Mouse (Mus musculus) intestine, embryonic 16.5 days (tissue): ENCODE results near the gene Trim2. TPM values are rescaled to one million over a fixed set of nuclear protein-coding genes. Genes with fewer than 3 reads are reported as not detected.

ENCODE experiments used
- ATAC-seq: fragments of 200-750 bp; cut with Nextera tagmentation; 2 replicates; pipeline ENCODE4 v1.8.0; 2017; ENCODE audit warnings: moderate TSS enrichment, moderate library complexity
- H3K27ac ChIP-seq: fragments of 300-500 bp; sonication (generic); 2 replicates; pipeline ENCODE4 v1.5.1; 2014; ENCODE audit warnings: mild to moderate bottlenecking, low read length
- H3K27me3 ChIP-seq: fragments of 300-500 bp; sonication (generic); replicated peaks from 2 replicates; pipeline ENCODE4 v1.6.1; 2014; ENCODE audit warnings: low read length, control low read depth, mixed read lengths; ENCODE audit not compliant: control insufficient read depth, insufficient read depth
- H3K36me3 ChIP-seq: fragments of 300-500 bp; sonication (generic); 2 replicates; pipeline ENCODE4 v1.6.1; 2014; ENCODE audit warnings: low read length, control low read depth; ENCODE audit not compliant: control insufficient read depth, insufficient read depth
- H3K4me1 ChIP-seq: fragments of 300-500 bp; sonication (generic); 2 replicates; pipeline ENCODE4 v1.6.1; 2014; ENCODE audit warnings: low read length, control low read depth, mixed read lengths; ENCODE audit not compliant: control insufficient read depth, insufficient read depth
- H3K4me2 ChIP-seq: fragments of 300-500 bp; sonication (generic); 2 replicates; pipeline ENCODE4 v1.6.1; 2014; ENCODE audit warnings: low read depth, low read length, control low read depth
- H3K4me3 ChIP-seq: fragments of 300-500 bp; sonication (generic); 2 replicates; pipeline ENCODE4 v1.5.1; 2014; ENCODE audit warnings: mild to moderate bottlenecking, low read length
- H3K9ac ChIP-seq: fragments of 300-500 bp; sonication (generic); 2 replicates; pipeline ENCODE4 v1.6.1; 2014; ENCODE audit warnings: low read depth, low read length
- H3K9me3 ChIP-seq: fragments of 300-500 bp; sonication (generic); 2 replicates; pipeline ENCODE4 v1.6.1; 2016; ENCODE audit warnings: low read length, control low read depth; ENCODE audit not compliant: control insufficient read depth
- WGBS: fragments of 180-500 bp; shearing (Covaris S2); extraction: QIAGEN DNeasy Blood & Tissue Kit; methylation state at CpG from one replicate; pipeline ENCODE4 v1.1.7; 2014; 5-methylcytosine and 5-hydroxymethylcytosine counted together
- polyA plus RNA-seq: library from polyadenylated mRNA; unstranded; fragments of >200 nt; fragmentation: Nextera tagmentation; extraction: Ambion mirVana; gene quantifications from 2 replicates; pipeline ENCODE4 v1.2.1, GENCODE M21; 2015

Gene Trim2
- polyA plus RNA-seq, 1 experiment from 2014 or later: 57.0 TPM

DNA sequence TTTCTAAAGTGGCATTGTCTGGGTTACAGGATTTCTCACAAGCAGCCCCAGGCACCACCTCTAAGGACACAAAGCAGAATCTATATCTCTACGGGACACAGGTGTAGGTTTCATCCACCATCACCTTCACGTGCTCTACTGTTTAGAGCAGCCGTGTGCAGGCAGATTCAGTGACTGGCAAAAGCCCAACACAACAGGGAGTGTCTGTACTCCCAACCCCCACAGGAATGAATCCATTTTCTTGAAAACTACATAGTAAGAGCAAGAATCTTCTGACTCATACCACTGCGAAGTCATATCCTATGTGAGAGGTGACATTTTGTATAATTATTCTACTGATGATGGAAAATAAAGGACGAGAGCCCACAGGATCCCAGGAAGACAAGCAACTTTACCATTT, 5.6 kb upstream of the Trim2 start:
- 80% methylated on average over 5 of the region's 5 CpGs for WGBS
- Histone ChIP-seq H3K9me3 (no peaks in the 10 kb centered on the region), H3K9ac (no peak overlapping the region), H3K4me3 (no peak overlapping the region), H3K27me3 (no peaks in the 10 kb centered on the region), H3K4me1 (no peaks in the 10 kb centered on the region), H3K36me3 (no peaks in the 10 kb centered on the region), H3K27ac (no peak overlapping the region), H3K4me2 (no peak overlapping the region)
- no peak for ATAC-seq

DNA sequence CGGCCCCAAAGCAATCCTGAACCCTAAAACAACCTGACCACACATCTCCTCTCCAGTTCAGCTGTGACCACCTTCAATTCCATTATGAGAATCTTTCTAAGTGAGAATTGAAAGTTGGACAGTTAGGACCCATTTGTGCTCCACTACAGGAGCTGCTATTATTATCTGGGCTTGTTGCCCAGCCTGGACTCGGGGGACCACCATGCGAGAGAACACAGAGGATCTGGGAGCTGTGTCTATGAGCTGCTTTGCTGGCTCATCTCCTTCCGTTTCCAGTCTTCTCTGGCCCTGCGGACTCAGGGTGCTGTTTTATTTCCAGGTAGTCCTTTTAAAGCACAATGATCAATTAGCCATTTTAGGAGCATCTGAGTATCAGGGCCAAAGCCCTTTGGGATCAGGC, 839 bp upstream of the Trim2 start:
- Histone ChIP-seq H3K9me3 (no peaks in the 10 kb centered on the region), H3K4me1 (peaks cover 17% of the 10 kb centered on the region), H3K4me2 (no peak overlapping the region), H3K36me3 (no peaks in the 10 kb centered on the region), H3K27ac (no peak overlapping the region), H3K4me3 (no peak overlapping the region), H3K27me3 (peaks cover 14% of the 10 kb centered on the region; the same call in 1 of the 2 replicates), H3K9ac (no peak overlapping the region)
- WGBS: 81% methylated on average over 5 of the region's 5 CpGs
- ATAC-seq: no peak

- no peak overlapping the region for H3K27ac ChIP-seq
- H3K36me3 ChIP-seq: no peaks in the 10 kb centered on the region
- H3K4me3 ChIP-seq: peak overlapping the region; percentile 47; the same call in 1 of the 2 replicates
- WGBS: 48% methylated on average over 15 of the region's 15 CpGs
- H3K9me3 ChIP-seq: no peaks in the 10 kb centered on the region
- H3K4me1 ChIP-seq: peaks cover 17% of the 10 kb centered on the region
- H3K9ac ChIP-seq: no peak overlapping the region
- peak overlapping the region; percentile 92 for H3K4me2 ChIP-seq
- H3K27me3 ChIP-seq: peaks cover 14% of the 10 kb centered on the region; the same call in 1 of the 2 replicates
- no peak for ATAC-seq
Observed at GRCm38 (mm10) chr3:84305722-84306510, 761 bp downstream of the Trim2 start.

GRCm38 (mm10) chr3:84305010-84305692, 1.5 kb downstream of the Trim2 start:
- ATAC-seq: peak; percentile 88
- Histone ChIP-seq H3K4me3 (peak overlapping the region; percentile 47), H3K4me1 (peaks cover 17% of the 10 kb centered on the region), H3K9ac (peak overlapping the region; percentile 63; the same call in 1 of the 2 replicates), H3K36me3 (no peaks in the 10 kb centered on the region), H3K27ac (no peak overlapping the region), H3K9me3 (no peaks in the 10 kb centered on the region), H3K4me2 (peak overlapping the region; percentile 92), H3K27me3 (peaks cover 14% of the 10 kb centered on the region; the same call in 1 of the 2 replicates)
- under 1% methylated on average over 28 of the region's 28 CpGs for WGBS

GRCm38 (mm10) chr3:84304339-84305009, 2.2 kb downstream of the Trim2 start:
- H3K4me1 ChIP-seq: peaks cover 17% of the 10 kb centered on the region
- H3K9ac ChIP-seq: peak overlapping the region; percentile 63

GRCm38 (mm10) chr3:84303395-84303949, 3.2 kb downstream of the Trim2 start:
- no peak overlapping the region for H3K9ac ChIP-seq
- 79% methylated on average over 8 of the region's 8 CpGs for WGBS
- no peak overlapping the region for H3K27ac ChIP-seq
- ATAC-seq: no peak
- H3K9me3 ChIP-seq: peaks cover 3% of the 10 kb centered on the region; the same call in 1 of the 2 replicates
- peaks cover 14% of the 10 kb centered on the region; the same call in 1 of the 2 replicates for H3K27me3 ChIP-seq
- no peak overlapping the region for H3K4me2 ChIP-seq
- no peaks in the 10 kb centered on the region for H3K36me3 ChIP-seq
- H3K4me1 ChIP-seq: peaks cover 17% of the 10 kb centered on the region
- H3K4me3 ChIP-seq: no peak overlapping the region

More at GRCm38 (mm10) chr3:84304339-84305009, 2.2 kb downstream of the Trim2 start:
- peak overlapping the region; percentile 47 for H3K4me3 ChIP-seq
- WGBS: under 1% methylated on average over 32 of the region's 32 CpGs
- peak; percentile 64 for ATAC-seq
- no peaks in the 10 kb centered on the region for H3K9me3 ChIP-seq
- peak overlapping the region; percentile 92 for H3K4me2 ChIP-seq
- no peaks in the 10 kb centered on the region for H3K36me3 ChIP-seq
- H3K27ac ChIP-seq: no peak overlapping the region
- peaks cover 14% of the 10 kb centered on the region; the same call in 1 of the 2 replicates for H3K27me3 ChIP-seq

- no peak overlapping the region for H3K9ac ChIP-seq
- no peak overlapping the region for H3K4me3 ChIP-seq
- 12% methylated on average over 4 of the region's 4 CpGs for WGBS
- peaks cover 14% of the 10 kb centered on the region; the same call in 1 of the 2 replicates for H3K27me3 ChIP-seq
- no peak overlapping the region for H3K4me2 ChIP-seq
- no peaks in the 10 kb centered on the region for H3K36me3 ChIP-seq
- peak; percentile 64 for ATAC-seq
- no peak overlapping the region for H3K27ac ChIP-seq
- peaks cover 3% of the 10 kb centered on the region; the same call in 1 of the 2 replicates for H3K9me3 ChIP-seq
- peaks cover 17% of the 10 kb centered on the region for H3K4me1 ChIP-seq
Observed at GRCm38 (mm10) chr3:84302273-84302672, 4.4 kb downstream of the Trim2 start.

DNA sequence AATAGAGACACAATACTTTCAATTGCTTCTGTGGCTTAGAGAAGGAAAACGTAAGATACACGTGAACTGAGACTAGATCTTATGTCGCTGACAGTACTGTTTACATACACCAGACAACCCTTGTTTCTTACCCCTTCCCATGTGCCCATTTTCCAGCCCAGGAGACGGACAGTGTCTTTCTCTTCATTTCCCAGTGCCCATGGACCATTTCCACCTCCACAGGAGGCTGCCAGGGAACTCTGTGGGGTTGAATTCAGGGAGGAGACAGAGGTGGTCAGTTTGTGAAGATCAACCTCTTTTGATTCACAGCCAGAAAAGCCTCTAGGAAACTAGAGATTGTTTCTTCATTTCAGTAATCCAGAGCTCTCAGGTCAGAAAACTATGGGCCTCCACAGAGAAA, 5.0 kb downstream of the Trim2 start:
- WGBS: 80% methylated on average over 4 of the region's 4 CpGs
- no peak overlapping the region for H3K27ac ChIP-seq
- no peak overlapping the region for H3K9ac ChIP-seq
- H3K27me3 ChIP-seq: peaks cover 14% of the 10 kb centered on the region; the same call in 1 of the 2 replicates
- H3K9me3 ChIP-seq: peaks cover 3% of the 10 kb centered on the region; the same call in 1 of the 2 replicates
- no peaks in the 10 kb centered on the region for H3K36me3 ChIP-seq
- H3K4me2 ChIP-seq: no peak overlapping the region
- no peak for ATAC-seq
- H3K4me1 ChIP-seq: peaks cover 17% of the 10 kb centered on the region
- no peak overlapping the region for H3K4me3 ChIP-seq
